Mouse (Mus musculus): ENCODE data around the gene Pex3. TPM values are rescaled to one million over a fixed set of nuclear protein-coding genes. Genes with fewer than 3 reads are reported as not detected.
A peak's percentile ranks its signal among the peaks of the same experiment; 100 is the strongest.

Pex3 gene
- 6.3 TPM for polyA plus RNA-seq (2012; fragmentation: generic; extraction: Trizol)
- long read RNA-seq, experiment 1, transcript Pex3-201 (12 exons, 2,129 nt), result major isoform, 18 of 24 reads
- long read RNA-seq, experiment 1, partial matches to known transcripts, result 2 of 24 reads
- long read RNA-seq, experiment 1, other reads (novel, unspliced or antisense), result 2 of 24 reads
- long read RNA-seq, experiment 2, transcript Pex3-201 (12 exons, 2,129 nt), result major isoform, 59 of 67 reads
- long read RNA-seq, experiment 2, transcript Pex3-202 (12 exons, 1,961 nt), result minor isoform, 6 of 67 reads
- long read RNA-seq, experiment 2, partial matches to known transcripts, result 1 of 67 reads
- long read RNA-seq, experiment 2, other reads (novel, unspliced or antisense), result 1 of 67 reads

DNA sequence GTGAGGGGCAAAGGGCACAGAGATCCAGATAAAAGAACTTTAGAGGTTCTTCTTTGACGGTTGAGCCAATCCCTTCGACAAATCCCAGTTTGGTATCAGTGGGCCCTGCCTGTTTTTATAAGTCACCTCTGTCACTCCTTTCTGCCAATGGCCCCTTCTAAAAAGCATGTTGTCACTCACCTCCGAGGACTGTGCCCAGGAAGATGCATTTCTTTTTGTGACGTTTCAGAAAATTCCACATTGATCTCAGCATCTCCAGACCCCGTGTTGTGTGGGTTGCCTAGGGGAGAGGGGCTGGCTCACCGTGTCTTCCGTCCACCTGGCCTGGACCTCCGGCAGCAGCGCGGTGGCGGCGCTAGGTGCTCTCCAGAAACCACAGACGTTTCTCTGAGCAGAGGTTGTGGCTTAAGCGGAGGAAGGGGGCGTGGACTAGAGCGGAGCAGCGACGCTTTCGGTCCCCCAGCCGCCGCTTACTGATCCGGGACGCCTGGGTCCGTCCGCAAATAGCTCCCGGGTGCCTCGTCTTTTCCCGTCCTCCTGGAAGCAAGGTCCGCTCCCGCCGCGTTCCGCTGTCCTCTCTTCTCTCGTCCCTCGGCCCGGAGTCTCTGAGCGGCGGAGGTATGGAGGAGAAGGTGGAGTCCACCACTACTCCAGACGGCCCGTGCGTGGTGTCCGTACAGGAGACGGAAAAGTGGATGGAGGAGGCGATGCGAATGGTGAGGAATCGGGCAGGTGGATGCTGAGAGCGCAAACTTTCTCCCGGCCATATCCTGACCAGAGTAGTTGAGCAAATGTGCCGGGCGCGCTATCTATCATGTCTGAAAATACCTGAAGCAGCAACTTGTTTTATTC is at the start of gene Pex3, which contains the start of gene Adat2:
TSS of gene Pex3 (minus strand) at position 497 of the 852 bp plus-strand sequence.
TSS of gene Adat2 (plus strand) at position 249 of the 852 bp plus-strand sequence.
- Histone ChIP-seq H3K36me3 (ENCODE audit: control insufficient read depth, insufficient read depth) (peaks cover 10% of the 10 kb centered on the region), H3K79me3 (ENCODE audit: low read depth) (peaks cover 2% of the 10 kb centered on the region), H3ac (ENCODE audit: control insufficient read depth, insufficient read length, low read depth) (peak within 1 kb of the TSS; percentile 80), H3K79me2 (ENCODE audit: control insufficient read depth, insufficient read depth) (peaks cover 23% of the 10 kb centered on the region), H3K4me3 (ENCODE audit: insufficient read depth, poor library complexity, severe bottlenecking) (peak within 1 kb of the TSS; percentile 45), H3K27me3 (ENCODE audit: control insufficient read depth, insufficient read depth, insufficient read length) (no peaks in the 10 kb centered on the region)
- no peak for TF ChIP-seq MYOD1 (IDR thresholded peaks at IDR 0.05; ENCODE audit: control insufficient read depth, insufficient read length, low read depth)
- no peak for TF ChIP-seq FOSL1 (IDR thresholded peaks at IDR 0.05; ENCODE audit: insufficient read depth, low read length, poor library complexity, severe bottlenecking)
- no peak for TF ChIP-seq CEBPB (IDR thresholded peaks at IDR 0.05; ENCODE audit: low read depth)
- TF ChIP-seq MAX (IDR thresholded peaks at IDR 0.05), result peak; percentile 20

DNA sequence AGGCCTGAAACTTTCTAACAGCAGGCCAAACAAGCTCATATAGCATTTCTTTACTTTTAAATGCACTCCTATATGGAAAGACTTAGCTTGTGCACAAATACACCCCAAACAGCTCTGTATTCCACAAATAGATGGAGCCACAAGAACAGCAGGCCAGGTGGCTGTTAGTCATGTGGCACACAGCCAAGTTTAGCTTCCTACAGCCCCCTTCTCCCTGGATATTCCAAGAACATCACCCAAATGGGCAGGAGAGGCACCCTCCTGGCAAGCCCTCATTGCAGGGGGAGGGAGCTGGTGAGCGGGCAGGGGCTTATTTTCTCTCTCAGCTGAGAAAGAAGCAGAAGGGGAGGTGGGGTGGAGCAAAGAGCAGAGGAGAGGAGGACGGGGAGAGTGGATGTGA is 48.0 kb upstream of the Pex3 start:
- Histone ChIP-seq H3K4me3 (ENCODE audit: insufficient read depth, poor library complexity, severe bottlenecking) (no peak overlapping the region), H3K36me3 (ENCODE audit: control insufficient read depth, insufficient read depth) (no peaks in the 10 kb centered on the region), H3K79me3 (ENCODE audit: low read depth) (no peaks in the 10 kb centered on the region), H3K27me3 (ENCODE audit: control insufficient read depth, insufficient read depth, insufficient read length) (no peaks in the 10 kb centered on the region), H3K79me2 (ENCODE audit: control insufficient read depth, insufficient read depth) (no peaks in the 10 kb centered on the region), H3ac (ENCODE audit: control insufficient read depth, insufficient read length, low read depth) (no peak overlapping the region)
- TF ChIP-seq CTCF (IDR thresholded peaks at IDR 0.05; ENCODE audit: control insufficient read depth, insufficient read depth, insufficient read length), result no peak
- no peak for TF ChIP-seq MYOD1 (IDR thresholded peaks at IDR 0.05; ENCODE audit: control insufficient read depth, insufficient read length, low read depth)
- no peak for TF ChIP-seq FOSL1 (IDR thresholded peaks at IDR 0.05; ENCODE audit: insufficient read depth, low read length, poor library complexity, severe bottlenecking)
- no peak for TF ChIP-seq USF1 (IDR thresholded peaks at IDR 0.05; ENCODE audit: low read depth)
- no peak for TF ChIP-seq MYOG (IDR thresholded peaks at IDR 0.05; ENCODE audit: control insufficient read depth, extremely low read depth, insufficient read length)
- TF ChIP-seq CEBPB (IDR thresholded peaks at IDR 0.05; ENCODE audit: low read depth), result no peak
- no peak for TF ChIP-seq MAX (IDR thresholded peaks at IDR 0.05)

DNA sequence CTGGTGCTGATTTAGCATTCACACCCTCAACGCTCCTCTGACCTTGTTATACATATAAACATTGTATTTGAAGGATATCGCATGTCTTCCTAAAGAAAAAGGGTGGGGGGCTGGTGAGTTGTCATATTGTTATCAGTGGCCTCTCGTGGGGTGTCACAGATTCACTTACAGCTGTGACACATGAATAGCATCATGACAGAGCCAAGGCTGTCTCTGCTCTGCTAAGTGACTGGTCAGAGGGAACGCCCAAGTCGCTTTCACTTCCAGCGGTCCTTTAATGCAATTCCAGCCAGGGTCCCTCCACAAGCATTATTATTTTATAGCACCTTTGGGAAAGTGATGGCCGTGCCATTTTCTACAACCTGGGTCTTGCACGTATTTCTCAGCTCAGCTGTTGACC is 44.5 kb upstream of the Pex3 start:
- H3K4me3 ChIP-seq (ENCODE audit: insufficient read depth, poor library complexity, severe bottlenecking), result no peak overlapping the region

DNA sequence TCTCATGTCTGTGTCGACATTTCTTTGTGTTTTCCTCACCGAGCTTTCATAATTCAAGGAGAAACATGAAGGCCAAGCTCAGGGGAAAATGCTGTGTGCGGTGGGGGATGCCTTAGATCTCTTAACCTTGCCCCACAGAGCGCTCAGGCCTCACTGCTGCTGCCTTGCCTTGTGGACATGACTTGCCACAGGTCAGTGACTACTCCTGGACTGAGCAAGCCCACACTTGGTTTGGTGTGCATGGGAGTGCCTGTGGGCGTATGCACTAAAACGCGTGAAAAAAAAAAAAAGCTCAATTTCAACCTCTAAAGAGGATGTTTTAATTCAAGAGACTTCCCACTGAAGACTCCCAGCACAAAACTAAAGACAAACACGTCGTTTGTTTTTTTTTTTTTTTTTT is 43.9 kb upstream of the Pex3 start:
- Histone ChIP-seq H3K79me2 (ENCODE audit: control insufficient read depth, insufficient read depth) (no peaks in the 10 kb centered on the region), H3K4me3 (ENCODE audit: insufficient read depth, poor library complexity, severe bottlenecking) (no peak overlapping the region), H3K36me3 (ENCODE audit: control insufficient read depth, insufficient read depth) (no peaks in the 10 kb centered on the region)

More for the DNA sequence above, 44.5 kb upstream of the Pex3 start:
- Histone ChIP-seq H3ac (ENCODE audit: control insufficient read depth, insufficient read length, low read depth) (no peak overlapping the region), H3K27me3 (ENCODE audit: control insufficient read depth, insufficient read depth, insufficient read length) (no peaks in the 10 kb centered on the region), H3K36me3 (ENCODE audit: control insufficient read depth, insufficient read depth) (no peaks in the 10 kb centered on the region), H3K79me2 (ENCODE audit: control insufficient read depth, insufficient read depth) (no peaks in the 10 kb centered on the region), H3K79me3 (ENCODE audit: low read depth) (no peaks in the 10 kb centered on the region)
- TF ChIP-seq CTCF (IDR thresholded peaks at IDR 0.05; ENCODE audit: control insufficient read depth, insufficient read depth, insufficient read length), result no peak
- no peak for TF ChIP-seq MYOD1 (IDR thresholded peaks at IDR 0.05; ENCODE audit: control insufficient read depth, insufficient read length, low read depth)

DNA sequence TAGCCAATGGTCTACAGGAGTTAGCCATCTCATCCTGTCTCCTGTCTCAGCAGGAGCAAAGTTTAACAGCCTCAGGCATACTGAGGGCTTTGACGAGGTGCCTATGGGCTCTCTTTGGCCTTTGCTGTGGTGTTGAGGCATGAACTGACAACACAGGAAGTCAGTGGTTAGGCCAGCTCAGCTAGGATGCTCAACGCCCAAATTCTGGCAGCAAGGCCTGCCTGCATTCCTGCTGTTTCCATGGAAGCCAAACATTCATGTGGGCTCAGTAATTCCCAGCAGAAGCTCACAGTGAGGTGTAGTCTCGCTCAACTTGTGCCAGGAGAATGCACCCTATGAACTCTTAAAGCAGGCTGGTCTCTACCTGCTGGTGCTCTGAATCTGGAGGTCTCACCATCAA is 43.1 kb upstream of the Pex3 start:
- Histone ChIP-seq H3K79me2 (ENCODE audit: control insufficient read depth, insufficient read depth) (no peaks in the 10 kb centered on the region), H3K27me3 (ENCODE audit: control insufficient read depth, insufficient read depth, insufficient read length) (no peaks in the 10 kb centered on the region), H3K36me3 (ENCODE audit: control insufficient read depth, insufficient read depth) (no peaks in the 10 kb centered on the region), H3ac (ENCODE audit: control insufficient read depth, insufficient read length, low read depth) (no peak overlapping the region), H3K79me3 (ENCODE audit: low read depth) (no peaks in the 10 kb centered on the region), H3K4me3 (ENCODE audit: insufficient read depth, poor library complexity, severe bottlenecking) (no peak overlapping the region)
- TF ChIP-seq MYOG (IDR thresholded peaks at IDR 0.05; ENCODE audit: control insufficient read depth, extremely low read depth, insufficient read length), result no peak
- no peak for TF ChIP-seq MYOD1 (IDR thresholded peaks at IDR 0.05; ENCODE audit: control insufficient read depth, insufficient read length, low read depth)
- TF ChIP-seq CEBPB (IDR thresholded peaks at IDR 0.05; ENCODE audit: low read depth), result no peak
- no peak for TF ChIP-seq MAX (IDR thresholded peaks at IDR 0.05)
- TF ChIP-seq FOSL1 (IDR thresholded peaks at IDR 0.05; ENCODE audit: insufficient read depth, low read length, poor library complexity, severe bottlenecking), result no peak
- no peak for TF ChIP-seq USF1 (IDR thresholded peaks at IDR 0.05; ENCODE audit: low read depth)
- TF ChIP-seq CTCF (IDR thresholded peaks at IDR 0.05; ENCODE audit: control insufficient read depth, insufficient read depth, insufficient read length), result no peak

More for the DNA sequence above, 43.9 kb upstream of the Pex3 start:
- TF ChIP-seq CEBPB (IDR thresholded peaks at IDR 0.05; ENCODE audit: low read depth) (no peak), FOSL1 (IDR thresholded peaks at IDR 0.05; ENCODE audit: insufficient read depth, low read length, poor library complexity, severe bottlenecking) (no peak), MAX (IDR thresholded peaks at IDR 0.05) (no peak), MYOD1 (IDR thresholded peaks at IDR 0.05; ENCODE audit: control insufficient read depth, insufficient read length, low read depth) (no peak), USF1 (IDR thresholded peaks at IDR 0.05; ENCODE audit: low read depth) (no peak), CTCF (IDR thresholded peaks at IDR 0.05; ENCODE audit: control insufficient read depth, insufficient read depth, insufficient read length) (no peak), MYOG (IDR thresholded peaks at IDR 0.05; ENCODE audit: control insufficient read depth, extremely low read depth, insufficient read length) (no peak)
- Histone ChIP-seq H3K27me3 (ENCODE audit: control insufficient read depth, insufficient read depth, insufficient read length) (no peaks in the 10 kb centered on the region), H3ac (ENCODE audit: control insufficient read depth, insufficient read length, low read depth) (no peak overlapping the region), H3K79me3 (ENCODE audit: low read depth) (no peaks in the 10 kb centered on the region)
